Mouse (Mus musculus) C2C12 (cell line): ENCODE measurements at regions not wholly inside any gene's neighbourhood (a gene's known extent, or its start where the extent isn't known, plus 50 kb on each side); places are given as distances from the start of the nearest gene placed in this dataset.

ENCODE experiments used
- H3K27me3 ChIP-seq: one replicate; pipeline ENCODE4 v1.6.1; 2011; ENCODE audit not compliant: control insufficient read depth, insufficient read depth, insufficient read length
- H3K36me3 ChIP-seq: one replicate; pipeline ENCODE4 v1.6.1; 2011; ENCODE audit not compliant: control insufficient read depth, insufficient read depth
- H3K4me3 ChIP-seq: one replicate; pipeline ENCODE4 v1.5.1; 2011; ENCODE audit warnings: mild to moderate bottlenecking, control low read depth; ENCODE audit not compliant: poor library complexity, insufficient read depth, severe bottlenecking
- H3K79me2 ChIP-seq: one replicate; pipeline ENCODE4 v1.6.1; 2011; ENCODE audit not compliant: control insufficient read depth, insufficient read depth
- H3K79me3 ChIP-seq: one replicate; pipeline ENCODE4 v1.6.1; 2011; ENCODE audit warnings: low read depth, control low read depth
- H3ac ChIP-seq: one replicate; pipeline ENCODE3; 2011; ENCODE audit warnings: low read depth; ENCODE audit not compliant: control insufficient read depth, insufficient read length
- CEBPB ChIP-seq: IDR thresholded peaks from one replicate; pipeline ENCODE4 v1.6.1; 2011; ENCODE audit warnings: low read depth, mild to moderate bottlenecking, control low read depth, moderate library complexity
- CTCF ChIP-seq: IDR thresholded peaks from one replicate; pipeline ENCODE4 v1.5.1; 2011; ENCODE audit not compliant: control insufficient read depth, insufficient read depth, insufficient read length
- FOSL1 ChIP-seq: IDR thresholded peaks from one replicate; pipeline ENCODE4 v1.8.0; 2011; ENCODE audit warnings: mild to moderate bottlenecking, low read length; ENCODE audit not compliant: poor library complexity, insufficient read depth, severe bottlenecking
- MAX ChIP-seq: IDR thresholded peaks from one replicate; pipeline ENCODE4 v1.6.1; 2011; ENCODE audit warnings: mild to moderate bottlenecking, control low read depth
- MYOD1 ChIP-seq: IDR thresholded peaks from one replicate; pipeline ENCODE4 v1.6.1; 2011; ENCODE audit warnings: low read depth; ENCODE audit not compliant: control insufficient read depth, insufficient read length
- MYOG ChIP-seq: IDR thresholded peaks from one replicate; pipeline ENCODE4 v1.6.1; 2011; ENCODE audit not compliant: control insufficient read depth, insufficient read length; ENCODE audit errors: extremely low read depth
- USF1 ChIP-seq: IDR thresholded peaks from one replicate; pipeline ENCODE4 v1.6.1; 2011; ENCODE audit warnings: low read depth, mild to moderate bottlenecking, control low read depth, moderate library complexity

- no peak for TF ChIP-seq MAX
- TF ChIP-seq CTCF = peak; percentile 95
- TF ChIP-seq CEBPB = peak; percentile 95
- no peak for TF ChIP-seq FOSL1
- TF ChIP-seq MYOD1 = no peak
- no peaks in the 10 kb centered on the region for H3K79me3 ChIP-seq
- H3K4me3 ChIP-seq = no peak overlapping the region
Measured at GRCm38 (mm10) chr14:120137680-120138136, 95.5 kb upstream of the Oxgr1 start.

GRCm38 (mm10) chr14:120138546-120138945 is 96.3 kb upstream of the Oxgr1 start:
- Histone ChIP-seq H3K27me3 (no peaks in the 10 kb centered on the region), H3K79me2 (no peaks in the 10 kb centered on the region), H3K36me3 (no peaks in the 10 kb centered on the region), H3ac (no peak overlapping the region), H3K79me3 (no peaks in the 10 kb centered on the region), H3K4me3 (no peak overlapping the region)
- TF ChIP-seq USF1 (no peak), FOSL1 (no peak), MYOD1 (no peak), CTCF (no peak), CEBPB (no peak), MAX (no peak), MYOG (no peak)

More at GRCm38 (mm10) chr14:120137680-120138136, 95.5 kb upstream of the Oxgr1 start:
- Histone ChIP-seq H3ac (no peak overlapping the region), H3K79me2 (no peaks in the 10 kb centered on the region), H3K36me3 (no peaks in the 10 kb centered on the region), H3K27me3 (no peaks in the 10 kb centered on the region)

GRCm38 (mm10) chr14:120139256-120139655 is 97.0 kb upstream of the Oxgr1 start:
- H3ac ChIP-seq = no peak overlapping the region
- no peak for TF ChIP-seq CEBPB
- no peak for TF ChIP-seq MYOD1
- TF ChIP-seq FOSL1 = no peak
- TF ChIP-seq MAX = no peak
- TF ChIP-seq MYOG = no peak
- no peak for TF ChIP-seq CTCF
- TF ChIP-seq USF1 = no peak
- H3K79me3 ChIP-seq = no peaks in the 10 kb centered on the region
- no peaks in the 10 kb centered on the region for H3K27me3 ChIP-seq
- H3K4me3 ChIP-seq = no peak overlapping the region
- H3K79me2 ChIP-seq = no peaks in the 10 kb centered on the region
- no peaks in the 10 kb centered on the region for H3K36me3 ChIP-seq

- Histone ChIP-seq H3K79me2 (no peaks in the 10 kb centered on the region), H3K79me3 (no peaks in the 10 kb centered on the region), H3K4me3 (no peak overlapping the region), H3K36me3 (no peaks in the 10 kb centered on the region), H3ac (no peak overlapping the region), H3K27me3 (no peaks in the 10 kb centered on the region)
- TF ChIP-seq MAX (no peak), MYOD1 (no peak), CEBPB (no peak), CTCF (no peak), FOSL1 (no peak), USF1 (no peak)
Measured at GRCm38 (mm10) chr14:120139671-120140071, 97.4 kb upstream of the Oxgr1 start.

- no peaks in the 10 kb centered on the region for H3K79me3 ChIP-seq
- no peak overlapping the region for H3K4me3 ChIP-seq
- H3K27me3 ChIP-seq = no peaks in the 10 kb centered on the region
- no peak for TF ChIP-seq FOSL1
- TF ChIP-seq MYOG = no peak
- no peak for TF ChIP-seq CTCF
- H3K79me2 ChIP-seq = no peaks in the 10 kb centered on the region
- no peaks in the 10 kb centered on the region for H3K36me3 ChIP-seq
- H3ac ChIP-seq = no peak overlapping the region
Measured at GRCm38 (mm10) chr14:120140211-120140610, 98.0 kb upstream of the Oxgr1 start.

GRCm38 (mm10) chr14:120140791-120141747 is 98.8 kb upstream of the Oxgr1 start:
- Histone ChIP-seq H3K36me3 (no peaks in the 10 kb centered on the region), H3K4me3 (no peak overlapping the region), H3ac (no peak overlapping the region), H3K27me3 (no peaks in the 10 kb centered on the region), H3K79me3 (no peaks in the 10 kb centered on the region), H3K79me2 (no peaks in the 10 kb centered on the region)
- TF ChIP-seq MAX (no peak), CTCF (no peak), MYOD1 (no peak), MYOG (no peak), FOSL1 (no peak), USF1 (no peak), CEBPB (no peak)
